9 mouse cellular contexts compared by ENCODE assay signal in genomic region chr12:73324180-73324586, GRCm38 (mm10). TPM values are rescaled to one million over a fixed set of nuclear protein-coding genes. Genes with fewer than 3 reads are reported as not detected.
DNase-seq lines count a peak whose midpoint lies in the region; ATAC-seq and TF ChIP-seq lines count a peak whose summit lies in the region.
"Had no signal": no experiment of that assay in that cellular context is flagged by ENCODE, and none has a peak within 500 bp of the region (broad histone marks: within the 10 kb centered on the region; RNA-seq: fewer than 3 reads in every experiment).

No protein-coding gene starts in this region.

- H3K9me3 ChIP-seq in lung, postnatal 0 days (ENCODE audit: low read length) = no peaks in the 10 kb centered on the region
- H3K9me3 ChIP-seq in liver, postnatal 0 days (ENCODE audit: low read length) = no peaks in the 10 kb centered on the region

- TF ChIP-seq CTCF in lung, postnatal 0 days (IDR thresholded peaks at IDR 0.05) = no peak
- no peak for TF ChIP-seq CTCF in liver, postnatal 0 days (IDR thresholded peaks at IDR 0.05; ENCODE audit: low read depth)

- H3K4me2 ChIP-seq in lung, postnatal 0 days (replicated peaks; ENCODE audit: low read depth, low read length) = no peak overlapping the region
- H3K4me2 ChIP-seq in liver, postnatal 0 days (ENCODE audit: low read depth, low read length) = no peak overlapping the region
- H3K4me2 ChIP-seq: lung, embryonic 14.5 days had no signal

- H3K27ac ChIP-seq in lung, postnatal 0 days (ENCODE audit: low read length) = peak overlapping the region; percentile 38; the same call in 1 of the 2 replicates
- no peak overlapping the region for H3K27ac ChIP-seq in liver, postnatal 0 days (ENCODE audit: low read depth)

- H3K27me3 ChIP-seq in lung, postnatal 0 days (replicated peaks; ENCODE audit: insufficient read depth, low read length) = no peaks in the 10 kb centered on the region
- H3K27me3 ChIP-seq in liver, postnatal 0 days (ENCODE audit: insufficient read depth, low read length) = no peaks in the 10 kb centered on the region

- H3K9ac ChIP-seq in lung, postnatal 0 days (replicated peaks; ENCODE audit: low read depth) = no peak overlapping the region
- H3K9ac ChIP-seq in liver, postnatal 0 days (replicated peaks) = no peak overlapping the region
- H3K9ac ChIP-seq: lung, embryonic 14.5 days had no signal

- H3K4me1 ChIP-seq in lung, postnatal 0 days (ENCODE audit: insufficient read depth, low read depth, low read length) = no peaks in the 10 kb centered on the region
- H3K4me1 ChIP-seq in liver, postnatal 0 days (ENCODE audit: insufficient read depth) = no peaks in the 10 kb centered on the region

- peak; percentile 10 for DNase-seq in gastrocnemius, postnatal 10 days
- DNase-seq in gastrocnemius, postnatal 14 days = no peak
- peak; percentile 30 for DNase-seq in right cerebral cortex, postnatal 25 days
- DNase-seq in right cerebral cortex, postnatal 10 days (ENCODE audit: low spot score in 2 of 2) = no peak
- peak; percentile 85 for DNase-seq in lung, postnatal 0 days (ENCODE audit: low spot score)
- no peak for DNase-seq in liver, postnatal 0 days
- DNase-seq in gastrocnemius, postnatal 4 days (ENCODE audit: low spot score in 2 of 2) = no peak
- no peak for DNase-seq in spleen, postnatal 36 days (ENCODE audit: low spot score in 2 of 2)

- peak; percentile 37; the same call in 1 of the 2 replicates for TF ChIP-seq EP300 in lung, postnatal 0 days (IDR thresholded peaks at IDR 0.05)
- no peak for TF ChIP-seq EP300 in liver, postnatal 0 days (IDR thresholded peaks at IDR 0.05; ENCODE audit: low read depth)

- ATAC-seq in lung, postnatal 0 days = peak; percentile 93
- ATAC-seq in liver, postnatal 0 days = no peak

- WGBS in lung, postnatal 0 days = 48% methylated on average over 8 of the region's 8 CpGs
- 79% methylated on average over 8 of the region's 8 CpGs for WGBS in liver, postnatal 0 days (ENCODE audit: insufficient replicate concordance)

- no peak overlapping the region for H3K4me3 ChIP-seq in lung, postnatal 0 days (ENCODE audit: low read depth, low read length)
- no peak overlapping the region for H3K4me3 ChIP-seq in liver, postnatal 0 days (ENCODE audit: low read depth, low read length)

- intact Hi-C loops in gastrocnemius, postnatal 14 days (cut with DNase I; ENCODE audit: low total_unique reads) = loop anchor here (10.0 kb wide), 1 partner anchor 269 kb away; the partner anchor contains the start of gene Six1

- no peaks in the 10 kb centered on the region for H3K36me3 ChIP-seq in lung, postnatal 0 days (ENCODE audit: insufficient read depth, low read length)
- H3K36me3 ChIP-seq in liver, postnatal 0 days (replicated peaks; ENCODE audit: insufficient read depth, low read length) = no peaks in the 10 kb centered on the region

RNA-seq across cellular contexts. Expression of gene Slc38a6, which starts 37.6 kb away (rescaled TPM):
- total RNA-seq in gastrocnemius, postnatal 10 days (2021) = 1 to 10 TPM; 5.7 to 9.9 TPM
- 1 to 10 TPM; 4.5 to 5.5 TPM for total RNA-seq in gastrocnemius, postnatal 14 days (2021)
- 4.2 and 8.2 TPM in 2 replicates for polyA plus RNA-seq in lung, postnatal 0 days (2015; fragmentation: Nextera tagmentation; extraction: Ambion mirVana)
- polyA plus RNA-seq in liver, postnatal 0 days (2015; fragmentation: Nextera tagmentation; extraction: Ambion mirVana) = 2.6 and 4.4 TPM in 2 replicates
- total RNA-seq in gastrocnemius, postnatal 4 days (2021) = 10 to 100 TPM; 13.9 to 14.8 TPM

RNA-seq across cellular contexts. Expression of gene Trmt5, which starts 37.7 kb away (rescaled TPM):
- 10 to 100 TPM in 1 of 2 experiments, 1 to 10 TPM in 1; 6.8 to 11.7 TPM for total RNA-seq in gastrocnemius, postnatal 10 days (2021)
- 1 to 10 TPM; 6.3 to 7.5 TPM for total RNA-seq in gastrocnemius, postnatal 14 days (2021)
- 7.7 and 9.0 TPM in 2 replicates for polyA plus RNA-seq in lung, postnatal 0 days (2015; fragmentation: Nextera tagmentation; extraction: Ambion mirVana)
- 4.4 and 4.7 TPM in 2 replicates for polyA plus RNA-seq in liver, postnatal 0 days (2015; fragmentation: Nextera tagmentation; extraction: Ambion mirVana)
- total RNA-seq in gastrocnemius, postnatal 4 days (2021) = 10 to 100 TPM; 12.1 to 14.8 TPM

Comparison
In these comparisons a context has a peak if more than half of its experiments do, and no peak if none do; other contexts are left out.
1. DNase-seq: peak in gastrocnemius, postnatal 10 days (single experiment), right cerebral cortex, postnatal 25 days (single experiment) and lung, postnatal 0 days (single experiment); none in gastrocnemius, postnatal 14 days (single experiment), right cerebral cortex, postnatal 10 days (0 of 2), liver, postnatal 0 days (single experiment), gastrocnemius, postnatal 4 days (0 of 2) and spleen, postnatal 36 days (0 of 2).